Mouse (Mus musculus) hindbrain, embryonic 12.5 days (tissue): ENCODE measurements around the gene Adgrl4. TPM values are rescaled to one million over a fixed set of nuclear protein-coding genes. Genes with fewer than 3 reads are reported as not detected.

Experiments
- ATAC-seq: fragments of 200-750 bp; cut with Nextera tagmentation; 2 replicates; pipeline ENCODE4 v1.8.0; 2017; ENCODE audit warnings: moderate TSS enrichment; ENCODE audit not compliant: low FRiP score
- H3K27ac ChIP-seq: fragments of 300-500 bp; sonication (generic); 2 replicates; pipeline ENCODE4 v1.5.1; 2016; ENCODE audit warnings: mild to moderate bottlenecking
- H3K27me3 ChIP-seq: fragments of 300-500 bp; sonication (generic); 2 replicates; pipeline ENCODE4 v1.6.1; 2016; ENCODE audit warnings: mild to moderate bottlenecking
- H3K36me3 ChIP-seq: fragments of 300-500 bp; sonication (generic); 2 replicates; pipeline ENCODE4 v1.6.1; 2016; ENCODE audit warnings: mild to moderate bottlenecking
- H3K4me1 ChIP-seq: fragments of 300-500 bp; sonication (generic); 2 replicates; pipeline ENCODE4 v1.6.1; 2016
- H3K4me2 ChIP-seq: fragments of 300-500 bp; sonication (generic); replicated peaks from 2 replicates; pipeline ENCODE4 v1.6.1; 2016; ENCODE audit warnings: mild to moderate bottlenecking
- H3K4me3 ChIP-seq: fragments of 300-500 bp; sonication (generic); 2 replicates; pipeline ENCODE4 v1.5.1; 2016; ENCODE audit warnings: mild to moderate bottlenecking
- H3K9ac ChIP-seq: fragments of 300-500 bp; sonication (generic); 2 replicates; pipeline ENCODE4 v1.6.1; 2016; ENCODE audit warnings: mild to moderate bottlenecking, moderate library complexity
- H3K9me3 ChIP-seq: fragments of 300-500 bp; sonication (generic); replicated peaks from 2 replicates; pipeline ENCODE4 v1.6.1; 2016; ENCODE audit warnings: mild to moderate bottlenecking
- WGBS: fragments of 180-500 bp; shearing (Covaris S2); methylation state at CpG from one replicate; pipeline ENCODE4 v1.1.7; 2016; 5-methylcytosine and 5-hydroxymethylcytosine counted together
- polyA plus RNA-seq: library from polyadenylated mRNA; unstranded; fragments of >200 nt; fragmentation: Nextera tagmentation; extraction: Ambion mirVana; gene quantifications from 2 replicates; pipeline ENCODE4 v1.2.1, GENCODE M21; 2016

Adgrl4 gene
- polyA plus RNA-seq, 1 experiment from 2014 or later = 9.1 TPM

- Histone ChIP-seq H3K4me3 (no peak overlapping the region), H3K9ac (no peak overlapping the region), H3K4me1 (peaks cover 8% of the 10 kb centered on the region; the same call in 1 of the 2 replicates), H3K27me3 (no peaks in the 10 kb centered on the region), H3K36me3 (no peaks in the 10 kb centered on the region), H3K27ac (no peak overlapping the region), H3K9me3 (no peaks in the 10 kb centered on the region), H3K4me2 (peak overlapping the region; percentile 53; the same call in 1 of the 2 replicates)
- no peak for ATAC-seq
- WGBS = 84% methylated on average over 5 of the region's 5 CpGs
Measured at GRCm38 (mm10) chr3:151438364-151438763, 677 bp downstream of the Adgrl4 start.

DNA sequence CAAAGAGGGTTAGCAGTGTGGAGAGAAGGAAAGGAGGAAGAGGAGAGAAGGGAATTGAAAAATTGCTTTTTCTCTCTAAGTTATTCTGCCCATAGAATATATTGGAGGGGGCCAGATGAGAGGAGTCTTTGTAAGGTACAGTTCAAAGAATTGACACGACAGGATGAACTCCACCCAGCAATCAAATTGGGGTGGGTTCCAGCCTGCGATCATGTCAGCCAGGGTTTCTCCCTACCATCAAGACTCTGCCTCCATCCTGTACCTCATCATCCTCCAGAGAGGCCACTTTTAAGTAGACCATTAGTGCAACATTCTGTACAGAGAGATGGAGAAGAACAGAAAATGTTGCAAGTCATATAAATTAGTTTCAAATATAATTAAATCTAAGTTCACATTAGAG is 2.3 kb downstream of the Adgrl4 start:
- Histone ChIP-seq H3K4me3 (no peak overlapping the region), H3K4me2 (no peak overlapping the region), H3K27ac (no peak overlapping the region), H3K36me3 (no peaks in the 10 kb centered on the region), H3K4me1 (peaks cover 8% of the 10 kb centered on the region; the same call in 1 of the 2 replicates), H3K9ac (no peak overlapping the region), H3K9me3 (no peaks in the 10 kb centered on the region), H3K27me3 (no peaks in the 10 kb centered on the region)
- WGBS = 91% methylated on average over 2 of the region's 2 CpGs
- no peak for ATAC-seq

GRCm38 (mm10) chr3:151442026-151442425 is 4.3 kb downstream of the Adgrl4 start:
- Histone ChIP-seq H3K4me3 (no peak overlapping the region), H3K36me3 (no peaks in the 10 kb centered on the region), H3K4me1 (peaks cover 8% of the 10 kb centered on the region; the same call in 1 of the 2 replicates), H3K27me3 (no peaks in the 10 kb centered on the region), H3K4me2 (no peak overlapping the region), H3K27ac (no peak overlapping the region), H3K9me3 (no peaks in the 10 kb centered on the region), H3K9ac (no peak overlapping the region)
- ATAC-seq = no peak
- WGBS = 87% methylated on average over 2 of the region's 2 CpGs

GRCm38 (mm10) chr3:151443486-151443885 is 5.8 kb downstream of the Adgrl4 start:
- ATAC-seq = no peak
- Histone ChIP-seq H3K9me3 (no peaks in the 10 kb centered on the region), H3K4me3 (no peak overlapping the region), H3K36me3 (no peaks in the 10 kb centered on the region), H3K4me2 (no peak overlapping the region), H3K9ac (no peak overlapping the region), H3K4me1 (no peaks in the 10 kb centered on the region), H3K27ac (no peak overlapping the region), H3K27me3 (no peaks in the 10 kb centered on the region)
- 85% methylated on average over 5 of the region's 5 CpGs for WGBS

DNA sequence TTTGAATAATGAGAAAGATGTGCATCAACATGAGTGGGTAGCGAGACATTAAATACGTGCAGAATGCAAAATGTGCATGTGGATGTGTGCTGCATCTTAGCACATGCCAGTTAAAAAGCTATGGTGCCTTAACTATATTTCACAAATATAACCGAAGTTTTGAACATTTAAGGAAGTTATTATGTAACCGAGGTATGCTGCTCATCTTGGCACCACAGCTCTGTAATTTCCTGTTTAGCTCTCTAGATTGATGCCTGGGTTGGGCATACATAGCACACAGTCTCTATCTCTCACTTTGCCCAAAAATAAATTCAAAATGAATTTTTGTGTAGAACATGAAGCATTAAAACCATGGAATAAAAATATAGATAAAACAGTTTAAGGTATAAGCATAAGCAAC is 6.6 kb downstream of the Adgrl4 start:
- WGBS = 87% methylated on average over 4 of the region's 4 CpGs
- Histone ChIP-seq H3K4me3 (no peak overlapping the region), H3K27me3 (no peaks in the 10 kb centered on the region), H3K4me2 (no peak overlapping the region), H3K9me3 (no peaks in the 10 kb centered on the region), H3K4me1 (no peaks in the 10 kb centered on the region), H3K36me3 (no peaks in the 10 kb centered on the region), H3K27ac (no peak overlapping the region), H3K9ac (no peak overlapping the region)
- ATAC-seq = no peak

- ATAC-seq = no peak
- WGBS = 57% methylated on average over 2 of the region's 2 CpGs
- Histone ChIP-seq H3K9ac (no peak overlapping the region), H3K4me1 (no peaks in the 10 kb centered on the region), H3K4me2 (no peak overlapping the region), H3K4me3 (no peak overlapping the region), H3K9me3 (no peaks in the 10 kb centered on the region), H3K27ac (no peak overlapping the region), H3K27me3 (no peaks in the 10 kb centered on the region), H3K36me3 (no peaks in the 10 kb centered on the region)
Measured at GRCm38 (mm10) chr3:151445936-151446335, 8.2 kb downstream of the Adgrl4 start.

GRCm38 (mm10) chr3:151454985-151455701 is 17.5 kb downstream of the Adgrl4 start:
- Histone ChIP-seq H3K4me2 (no peak overlapping the region), H3K9ac (no peak overlapping the region), H3K4me3 (no peak overlapping the region), H3K9me3 (no peaks in the 10 kb centered on the region), H3K27me3 (no peaks in the 10 kb centered on the region), H3K36me3 (no peaks in the 10 kb centered on the region), H3K4me1 (no peaks in the 10 kb centered on the region), H3K27ac (no peak overlapping the region)
- no peak for ATAC-seq
- 63% methylated on average over 6 of the region's 6 CpGs for WGBS

GRCm38 (mm10) chr3:151459430-151460190 is 21.9 kb downstream of the Adgrl4 start:
- no peak overlapping the region for H3K27ac ChIP-seq
- no peak overlapping the region for H3K4me2 ChIP-seq
- no peak for ATAC-seq
- WGBS = 81% methylated on average over 3 of the region's 3 CpGs
- no peaks in the 10 kb centered on the region for H3K4me1 ChIP-seq
- no peaks in the 10 kb centered on the region for H3K36me3 ChIP-seq
- no peak overlapping the region for H3K4me3 ChIP-seq
- H3K9ac ChIP-seq = no peak overlapping the region
- no peaks in the 10 kb centered on the region for H3K27me3 ChIP-seq
- H3K9me3 ChIP-seq = no peaks in the 10 kb centered on the region

DNA sequence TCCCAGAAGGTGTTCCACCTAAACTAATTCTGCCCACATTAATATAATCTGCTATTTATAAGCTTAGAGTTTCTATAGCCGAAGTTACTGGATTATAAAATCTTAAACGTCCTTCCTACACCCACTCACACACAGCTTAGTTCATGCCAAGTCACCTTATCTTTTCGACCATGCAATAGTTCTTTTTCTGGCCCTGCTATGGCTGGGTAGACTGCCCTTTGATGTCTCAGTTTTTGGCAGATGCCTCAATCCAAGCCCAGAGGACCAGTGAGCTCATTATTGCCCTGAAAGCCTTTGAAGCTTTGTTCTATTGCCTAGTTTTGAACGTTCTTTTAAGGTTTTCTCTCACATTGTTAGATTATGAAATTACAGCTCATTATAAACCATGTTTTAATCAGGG is 27.5 kb downstream of the Adgrl4 start:
- Histone ChIP-seq H3K27ac (no peak overlapping the region), H3K27me3 (no peaks in the 10 kb centered on the region), H3K9ac (no peak overlapping the region), H3K4me2 (no peak overlapping the region), H3K9me3 (no peaks in the 10 kb centered on the region), H3K4me3 (no peak overlapping the region), H3K36me3 (no peaks in the 10 kb centered on the region), H3K4me1 (no peaks in the 10 kb centered on the region)
- 69% methylated on average over 4 of the region's 4 CpGs for WGBS
- no peak for ATAC-seq

- H3K4me3 ChIP-seq = no peak overlapping the region
- H3K9me3 ChIP-seq = no peaks in the 10 kb centered on the region
- WGBS = 94% methylated on average over 4 of the region's 4 CpGs
- H3K4me1 ChIP-seq = no peaks in the 10 kb centered on the region
- H3K27me3 ChIP-seq = no peaks in the 10 kb centered on the region
- H3K36me3 ChIP-seq = no peaks in the 10 kb centered on the region
- ATAC-seq = no peak
- no peak overlapping the region for H3K4me2 ChIP-seq
- H3K9ac ChIP-seq = no peak overlapping the region
- no peak overlapping the region for H3K27ac ChIP-seq
Measured at GRCm38 (mm10) chr3:151488853-151489252, 51.2 kb downstream of the Adgrl4 start.

DNA sequence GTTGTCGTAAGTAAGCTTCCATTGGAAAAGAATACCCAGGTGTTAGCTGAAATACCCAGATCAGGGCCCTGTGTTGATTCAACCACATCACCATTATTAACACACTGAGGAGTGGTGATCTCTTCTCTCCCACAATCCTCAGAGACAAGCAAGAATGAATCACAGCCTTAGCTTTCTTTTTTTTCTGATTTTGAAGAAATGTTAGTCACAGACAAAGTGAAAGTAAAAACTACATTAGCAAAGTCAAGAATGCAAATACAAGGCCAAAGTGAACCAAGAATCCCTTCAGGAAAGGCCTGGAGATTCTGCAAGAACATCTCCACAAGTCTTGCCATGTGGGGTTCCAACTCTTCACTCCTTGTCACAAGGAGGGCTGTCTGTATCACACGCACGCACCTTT is 67.9 kb downstream of the Adgrl4 start:
- H3K4me1 ChIP-seq = no peaks in the 10 kb centered on the region
- H3K4me3 ChIP-seq = no peak overlapping the region
- H3K27ac ChIP-seq = no peak overlapping the region
- H3K27me3 ChIP-seq = no peaks in the 10 kb centered on the region
- ATAC-seq = no peak
- no peak overlapping the region for H3K4me2 ChIP-seq
- H3K36me3 ChIP-seq = no peaks in the 10 kb centered on the region
- no peaks in the 10 kb centered on the region for H3K9me3 ChIP-seq
- H3K9ac ChIP-seq = no peak overlapping the region
- 97% methylated on average over 3 of the region's 3 CpGs for WGBS

- H3K4me1 ChIP-seq = no peaks in the 10 kb centered on the region
- no peak overlapping the region for H3K9ac ChIP-seq
- no peaks in the 10 kb centered on the region for H3K36me3 ChIP-seq
- no peaks in the 10 kb centered on the region for H3K27me3 ChIP-seq
- H3K4me2 ChIP-seq = no peak overlapping the region
- ATAC-seq = no peak
- no peak overlapping the region for H3K4me3 ChIP-seq
- 92% methylated on average over 5 of the region's 5 CpGs for WGBS
- no peaks in the 10 kb centered on the region for H3K9me3 ChIP-seq
- no peak overlapping the region for H3K27ac ChIP-seq
Measured at GRCm38 (mm10) chr3:151511184-151511583, 73.5 kb downstream of the Adgrl4 start.

GRCm38 (mm10) chr3:151547182-151547581 is 109.5 kb downstream of the Adgrl4 start:
- no peak overlapping the region for H3K9ac ChIP-seq
- no peaks in the 10 kb centered on the region for H3K36me3 ChIP-seq
- no peak overlapping the region for H3K4me2 ChIP-seq
- H3K27me3 ChIP-seq = no peaks in the 10 kb centered on the region
- no peak overlapping the region for H3K4me3 ChIP-seq
- no peaks in the 10 kb centered on the region for H3K9me3 ChIP-seq
- H3K4me1 ChIP-seq = no peaks in the 10 kb centered on the region
- no peak overlapping the region for H3K27ac ChIP-seq
- ATAC-seq = no peak
- WGBS = 85% methylated on average over 3 of the region's 3 CpGs
